ENCODE assay signal across 20 mouse cellular contexts in genomic region chr17:68923271-68923670, GRCm38 (mm10).
"Had no signal": no experiment of that assay in that cellular context is flagged by ENCODE, and none has a peak within 500 bp of the region (broad histone marks: within the 10 kb centered on the region; RNA-seq: fewer than 3 reads in every experiment).

No protein-coding gene starts in this region.

- ATAC-seq: liver, postnatal 0 days; lung, postnatal 0 days had no signal

- H3K36me3 ChIP-seq: kidney, embryonic 15.5 days; limb, embryonic 12.5 days; limb, embryonic 15.5 days; midbrain, embryonic 10.5 days; stomach, embryonic 15.5 days had no signal

- H3K9me3 ChIP-seq: kidney, embryonic 15.5 days; limb, embryonic 12.5 days; limb, embryonic 15.5 days; midbrain, embryonic 10.5 days; stomach, embryonic 15.5 days had no signal

- H3K4me3 ChIP-seq: kidney, embryonic 15.5 days; limb, embryonic 12.5 days; limb, embryonic 15.5 days; megakaryocyte, embryonic 14.5 days; midbrain, embryonic 10.5 days; stomach, embryonic 15.5 days had no signal

- DNase-seq: kidney, adult 2 months; kidney, postnatal 10 days; kidney, postnatal 36 days; left cerebral cortex, postnatal 4 days; liver, postnatal 0 days; lung, embryonic 14.5 days; midbrain, embryonic 14.5 days; right cerebral cortex, postnatal 25 days; spleen, adult 18-20 months; thymus, postnatal 25 days had no signal

- H3K27ac ChIP-seq: kidney, embryonic 15.5 days; limb, embryonic 12.5 days; limb, embryonic 15.5 days; liver, embryonic 14.5 days; macrophage; midbrain, embryonic 10.5 days; stomach, embryonic 15.5 days had no signal

- H3K27me3 ChIP-seq: kidney, embryonic 15.5 days; limb, embryonic 12.5 days; limb, embryonic 15.5 days; megakaryocyte, embryonic 14.5 days; stomach, embryonic 15.5 days had no signal

- H3K9ac ChIP-seq: kidney, embryonic 15.5 days; limb, embryonic 12.5 days; limb, embryonic 15.5 days; liver, embryonic 14.5 days; liver, postnatal 0 days; lung, embryonic 14.5 days; stomach, embryonic 15.5 days had no signal

- H3K4me1 ChIP-seq: kidney, embryonic 15.5 days; limb, embryonic 12.5 days; limb, embryonic 15.5 days; megakaryocyte, embryonic 14.5 days; midbrain, embryonic 10.5 days; stomach, embryonic 15.5 days had no signal

- H3K4me2 ChIP-seq: kidney, embryonic 15.5 days; limb, embryonic 12.5 days; limb, embryonic 15.5 days; liver, embryonic 11.5 days; lung, embryonic 14.5 days; stomach, embryonic 15.5 days had no signal
